Mouse (Mus musculus): ENCODE results near the gene Hist1h3e. TPM values are rescaled to one million over a fixed set of nuclear protein-coding genes. Genes with fewer than 3 reads are reported as not detected.
A peak's percentile ranks its signal among the peaks of the same experiment; 100 is the strongest.
"Not testable (repeated sequence)": the region's sequence is repeated elsewhere in the genome, so short reads cannot be mapped to it uniquely, and the experiment has no call there.

Hist1h3e gene
- polyA plus RNA-seq, 1 experiment from 2014 or later: 1.9 TPM

GRCm38 (mm10) chr13:23576351-23576881, 14.2 kb upstream of the Hist1h3e start:
- H3K36me3 ChIP-seq (ENCODE audit: control insufficient read depth, insufficient read depth, low read length): no peaks in the 10 kb centered on the region

GRCm38 (mm10) chr13:23575864-23576313, 13.7 kb upstream of the Hist1h3e start:
- Histone ChIP-seq H3K4me2 (ENCODE audit: low read depth, low read length) (peak overlapping the region; percentile 62), H3K4me3 (ENCODE audit: low read depth, low read length) (peak overlapping the region; percentile 32), H3K9ac (replicated peaks; ENCODE audit: low read depth, low read length) (peak overlapping the region; percentile 46), H3K4me1 (ENCODE audit: control insufficient read depth, insufficient read depth, low read length) (peaks cover 32% of the 10 kb centered on the region)
- not testable (repeated sequence) for H3K27me3 ChIP-seq (ENCODE audit: control insufficient read depth, insufficient read depth, low read length); H3K9me3 ChIP-seq (ENCODE audit: control insufficient read depth, low read length); H3K27ac ChIP-seq (ENCODE audit: low read depth, low read length); ATAC-seq (ENCODE audit: low read depth); H3K36me3 ChIP-seq (ENCODE audit: control insufficient read depth, insufficient read depth, low read length)
- WGBS: under 1% methylated on average over 11 of the region's 40 CpGs

More at GRCm38 (mm10) chr13:23576351-23576881, 14.2 kb upstream of the Hist1h3e start:
- peak overlapping the region; percentile 32 for H3K4me3 ChIP-seq (ENCODE audit: low read depth, low read length)
- ATAC-seq (ENCODE audit: low read depth): no peak
- H3K9ac ChIP-seq (replicated peaks; ENCODE audit: low read depth, low read length): peak overlapping the region; percentile 46
- peak overlapping the region; percentile 62 for H3K4me2 ChIP-seq (ENCODE audit: low read depth, low read length)
- WGBS: 7% methylated on average over 7 of the region's 7 CpGs
- H3K4me1 ChIP-seq (ENCODE audit: control insufficient read depth, insufficient read depth, low read length): peaks cover 32% of the 10 kb centered on the region
- H3K27me3 ChIP-seq (ENCODE audit: control insufficient read depth, insufficient read depth, low read length): no peaks in the 10 kb centered on the region
- H3K9me3 ChIP-seq (ENCODE audit: control insufficient read depth, low read length): no peaks in the 10 kb centered on the region
- no peak overlapping the region for H3K27ac ChIP-seq (ENCODE audit: low read depth, low read length)

- H3K9ac ChIP-seq (replicated peaks; ENCODE audit: low read depth, low read length): peak within 1 kb of the TSS; percentile 46
- H3K27me3 ChIP-seq (ENCODE audit: control insufficient read depth, insufficient read depth, low read length): no peaks in the 10 kb centered on the region
- peak within 1 kb of the TSS; percentile 62 for H3K4me2 ChIP-seq (ENCODE audit: low read depth, low read length)
- no peaks in the 10 kb centered on the region for H3K36me3 ChIP-seq (ENCODE audit: control insufficient read depth, insufficient read depth, low read length)
- no peaks in the 10 kb centered on the region for H3K9me3 ChIP-seq (ENCODE audit: control insufficient read depth, low read length)
- H3K4me3 ChIP-seq (ENCODE audit: low read depth, low read length): peak within 1 kb of the TSS; percentile 32
- no peak within 1 kb of the TSS for H3K27ac ChIP-seq (ENCODE audit: low read depth, low read length)
- peaks cover 33% of the 10 kb centered on the region for H3K4me1 ChIP-seq (ENCODE audit: control insufficient read depth, insufficient read depth, low read length)
- WGBS: under 1% methylated on average over 18 of the region's 18 CpGs
- peak; percentile 53 for ATAC-seq (ENCODE audit: low read depth)
Observed at GRCm38 (mm10) chr13:23575271-23575851, 13.2 kb upstream of the Hist1h3e start, which contains the start of gene Hist1h3d. TSS of gene Hist1h3d (plus strand) at chr13:23575763.

- not testable (repeated sequence) for H3K36me3 ChIP-seq (ENCODE audit: control insufficient read depth, insufficient read depth, low read length); H3K9ac ChIP-seq (replicated peaks; ENCODE audit: low read depth, low read length); H3K9me3 ChIP-seq (ENCODE audit: control insufficient read depth, low read length); H3K27me3 ChIP-seq (ENCODE audit: control insufficient read depth, insufficient read depth, low read length); ATAC-seq (ENCODE audit: low read depth)
- H3K4me3 ChIP-seq (ENCODE audit: low read depth, low read length): peak overlapping the region; percentile 25
- peaks cover 38% of the 10 kb centered on the region for H3K4me1 ChIP-seq (ENCODE audit: control insufficient read depth, insufficient read depth, low read length)
- WGBS: 1% methylated on average over 5 of the region's 39 CpGs
- H3K4me2 ChIP-seq (ENCODE audit: low read depth, low read length): peak overlapping the region; percentile 73
- peak overlapping the region; percentile 75; the same call in 1 of the 2 replicates for H3K27ac ChIP-seq (ENCODE audit: low read depth, low read length)
Observed at GRCm38 (mm10) chr13:23574546-23575170, 12.5 kb upstream of the Hist1h3e start.

- Histone ChIP-seq H3K4me1 (ENCODE audit: control insufficient read depth, insufficient read depth, low read length) (peaks cover 38% of the 10 kb centered on the region), H3K4me3 (ENCODE audit: low read depth, low read length) (peak within 1 kb of the TSS; percentile 32), H3K4me2 (ENCODE audit: low read depth, low read length) (peak within 1 kb of the TSS; percentile 73), H3K9ac (replicated peaks; ENCODE audit: low read depth, low read length) (0 out of 2 replicates have a peak within 1 kb of the TSS, but pooled peaks have one; percentile 12), H3K27ac (ENCODE audit: low read depth, low read length) (peak within 1 kb of the TSS; percentile 75; the same call in 1 of the 2 replicates)
- not testable (repeated sequence) for H3K9me3 ChIP-seq (ENCODE audit: control insufficient read depth, low read length); H3K36me3 ChIP-seq (ENCODE audit: control insufficient read depth, insufficient read depth, low read length); H3K27me3 ChIP-seq (ENCODE audit: control insufficient read depth, insufficient read depth, low read length)
- ATAC-seq (ENCODE audit: low read depth): peak; percentile 93
- 1% methylated on average over 22 of the region's 42 CpGs for WGBS
Observed at GRCm38 (mm10) chr13:23573898-23574524, 11.8 kb upstream of the Hist1h3e start, which contains the start of the genes Hist1h2bf and Hist1h2ad. TSS of gene Hist1h2bf (minus strand) at chr13:23574196. TSS of gene Hist1h2ad (plus strand) at chr13:23574381.

- H3K4me3 ChIP-seq (ENCODE audit: low read depth, low read length): peak overlapping the region; percentile 23
- H3K4me2 ChIP-seq (ENCODE audit: low read depth, low read length): peak overlapping the region; percentile 73
- not testable (repeated sequence) for ATAC-seq (ENCODE audit: low read depth); H3K36me3 ChIP-seq (ENCODE audit: control insufficient read depth, insufficient read depth, low read length); H3K27me3 ChIP-seq (ENCODE audit: control insufficient read depth, insufficient read depth, low read length); H3K9me3 ChIP-seq (ENCODE audit: control insufficient read depth, low read length)
- 9% methylated on average over 18 of the region's 20 CpGs for WGBS
- peak overlapping the region; percentile 2; the same call in 1 of the 2 replicates for H3K27ac ChIP-seq (ENCODE audit: low read depth, low read length)
- H3K9ac ChIP-seq (replicated peaks; ENCODE audit: low read depth, low read length): 0 out of 2 replicates have a peak overlapping the region, but pooled peaks have one; percentile 12
- peaks cover 38% of the 10 kb centered on the region for H3K4me1 ChIP-seq (ENCODE audit: control insufficient read depth, insufficient read depth, low read length)
Observed at GRCm38 (mm10) chr13:23573034-23573897, 11.1 kb upstream of the Hist1h3e start.

GRCm38 (mm10) chr13:23572218-23573033, 10.3 kb upstream of the Hist1h3e start:
- no peak overlapping the region; the same call in 1 of the 2 replicates for H3K9ac ChIP-seq (replicated peaks; ENCODE audit: low read depth, low read length)
- WGBS: 49% methylated on average over 2 of the region's 2 CpGs
- no peak for ATAC-seq (ENCODE audit: low read depth)
- peak overlapping the region; percentile 73 for H3K4me2 ChIP-seq (ENCODE audit: low read depth, low read length)
- H3K4me3 ChIP-seq (ENCODE audit: low read depth, low read length): peak overlapping the region; percentile 47
- peaks cover 38% of the 10 kb centered on the region for H3K4me1 ChIP-seq (ENCODE audit: control insufficient read depth, insufficient read depth, low read length)
- no peaks in the 10 kb centered on the region for H3K27me3 ChIP-seq (ENCODE audit: control insufficient read depth, insufficient read depth, low read length)
- no peak overlapping the region for H3K27ac ChIP-seq (ENCODE audit: low read depth, low read length)
- H3K9me3 ChIP-seq (ENCODE audit: control insufficient read depth, low read length): no peaks in the 10 kb centered on the region
- no peaks in the 10 kb centered on the region for H3K36me3 ChIP-seq (ENCODE audit: control insufficient read depth, insufficient read depth, low read length)
